Mouse (Mus musculus): ENCODE measurements around the gene Psmc1. TPM values are rescaled to one million over a fixed set of nuclear protein-coding genes. Genes with fewer than 3 reads are reported as not detected.

Psmc1 gene
- polyA plus RNA-seq, 1 experiment from 2014 or later: 277 TPM

- DNase-seq (ENCODE audit: low spot score): peak; percentile 70
These were observed 58.2 kb downstream of the Psmc1 start for GRCm38 (mm10) chr12:100167931-100168871.

- no peak for DNase-seq (ENCODE audit: low spot score)
These were observed 62.5 kb downstream of the Psmc1 start for GRCm38 (mm10) chr12:100172481-100172880.

Other genes with a start within 250 kb of the Psmc1 start
- 9.6 and 10.0 TPM in 2 replicates for gene Efcab11, start 225.7 kb upstream of the Psmc1 start, polyA plus RNA-seq (2015; fragmentation: Nextera tagmentation; extraction: Ambion mirVana)
- gene Tdp1, start 225.6 kb upstream of the Psmc1 start, polyA plus RNA-seq (2015; fragmentation: Nextera tagmentation; extraction: Ambion mirVana): 49.9 and 55.7 TPM in 2 replicates
- 0.35 and 0.62 TPM in 2 replicates for gene Kcnk13, start 145.7 kb upstream of the Psmc1 start, polyA plus RNA-seq (2015; fragmentation: Nextera tagmentation; extraction: Ambion mirVana)
- gene Nrde2, start 49.5 kb downstream of the Psmc1 start, polyA plus RNA-seq (2015; fragmentation: Nextera tagmentation; extraction: Ambion mirVana): 23.5 and 27.0 TPM in 2 replicates
- gene Calm1, start 89.3 kb downstream of the Psmc1 start, polyA plus RNA-seq (2015; fragmentation: Nextera tagmentation; extraction: Ambion mirVana): 1,636 and 1,740 TPM in 2 replicates